Mouse (Mus musculus) midbrain, embryonic 16.5 days (tissue): ENCODE measurements at regions not wholly inside any gene's neighbourhood (a gene's known extent, or its start where the extent isn't known, plus 50 kb on each side); places are given as distances from the start of the nearest gene placed in this dataset.

Source experiments
- ATAC-seq: fragments of 200-750 bp; cut with Nextera tagmentation; 2 replicates; pipeline ENCODE4 v1.8.0; 2017; ENCODE audit warnings: moderate TSS enrichment
- H3K27ac ChIP-seq: fragments of 300-500 bp; sonication (generic); 2 replicates; pipeline ENCODE4 v1.5.1; 2014; ENCODE audit warnings: mild to moderate bottlenecking, low read length, mixed read lengths
- H3K27me3 ChIP-seq: fragments of 300-500 bp; sonication (generic); 2 replicates; pipeline ENCODE4 v1.6.1; 2014; ENCODE audit warnings: low read depth, low read length, mixed read lengths; ENCODE audit not compliant: control insufficient read depth, insufficient read depth
- H3K36me3 ChIP-seq: fragments of 300-500 bp; sonication (generic); 2 replicates; pipeline ENCODE4 v1.6.1; 2014; ENCODE audit warnings: mild to moderate bottlenecking, low read length, moderate library complexity, mixed read lengths; ENCODE audit not compliant: control insufficient read depth, insufficient read depth
- H3K4me1 ChIP-seq: fragments of 300-500 bp; sonication (generic); 2 replicates; pipeline ENCODE4 v1.6.1; 2014; ENCODE audit warnings: mild to moderate bottlenecking, low read length, mixed read lengths; ENCODE audit not compliant: control insufficient read depth, insufficient read depth
- H3K4me2 ChIP-seq: fragments of 300-500 bp; sonication (generic); 2 replicates; pipeline ENCODE4 v1.6.1; 2014; ENCODE audit warnings: mild to moderate bottlenecking, low read length, mixed read lengths
- H3K4me3 ChIP-seq: fragments of 300-500 bp; sonication (generic); 2 replicates; pipeline ENCODE4 v1.5.1; 2014; ENCODE audit warnings: low read depth, mild to moderate bottlenecking, low read length, moderate library complexity, mixed read lengths
- H3K9ac ChIP-seq: fragments of 300-500 bp; sonication (generic); 2 replicates; pipeline ENCODE4 v1.6.1; 2014; ENCODE audit warnings: low read depth, low read length, mixed read lengths
- H3K9me3 ChIP-seq: fragments of 300-500 bp; sonication (generic); replicated peaks from 2 replicates; pipeline ENCODE4 v1.6.1; 2014; ENCODE audit warnings: mild to moderate bottlenecking, low read length, mixed read lengths; ENCODE audit not compliant: control insufficient read depth, poor library complexity, severe bottlenecking
- WGBS: fragments of 180-500 bp; shearing (Covaris S2); extraction: QIAGEN DNeasy Blood & Tissue Kit; methylation state at CpG from one replicate; pipeline ENCODE4 v1.1.7; 2014; 5-methylcytosine and 5-hydroxymethylcytosine counted together

GRCm38 (mm10) chr6:67142179-67142578 lies 95.8 kb upstream of the Serbp1 start:
- Histone ChIP-seq H3K9me3 (no peaks in the 10 kb centered on the region), H3K4me3 (no peak overlapping the region), H3K36me3 (no peaks in the 10 kb centered on the region), H3K4me1 (no peaks in the 10 kb centered on the region), H3K27me3 (no peaks in the 10 kb centered on the region), H3K4me2 (no peak overlapping the region), H3K9ac (no peak overlapping the region), H3K27ac (no peak overlapping the region)
- 48% methylated on average over 4 of the region's 4 CpGs for WGBS
- ATAC-seq = no peak

- Histone ChIP-seq H3K27ac (no peak overlapping the region), H3K4me3 (no peak overlapping the region), H3K9me3 (no peaks in the 10 kb centered on the region), H3K9ac (no peak overlapping the region), H3K4me1 (no peaks in the 10 kb centered on the region), H3K4me2 (no peak overlapping the region), H3K27me3 (no peaks in the 10 kb centered on the region), H3K36me3 (no peaks in the 10 kb centered on the region)
- 83% methylated on average over 6 of the region's 6 CpGs for WGBS
- ATAC-seq = no peak
Observed at GRCm38 (mm10) chr6:67140645-67141250, 97.2 kb upstream of the Serbp1 start.

- Histone ChIP-seq H3K4me1 (no peaks in the 10 kb centered on the region), H3K4me2 (no peak overlapping the region), H3K36me3 (no peaks in the 10 kb centered on the region), H3K27ac (no peak overlapping the region), H3K4me3 (no peak overlapping the region), H3K9ac (no peak overlapping the region), H3K9me3 (no peaks in the 10 kb centered on the region), H3K27me3 (no peaks in the 10 kb centered on the region)
- WGBS = 84% methylated on average over 3 of the region's 3 CpGs
- ATAC-seq = no peak
Observed at GRCm38 (mm10) chr6:67139012-67139375, 99.0 kb upstream of the Serbp1 start.

GRCm38 (mm10) chr6:67138302-67139011 lies 99.5 kb upstream of the Serbp1 start:
- ATAC-seq = no peak
- Histone ChIP-seq H3K27me3 (no peaks in the 10 kb centered on the region), H3K9me3 (no peaks in the 10 kb centered on the region), H3K4me2 (no peak overlapping the region), H3K36me3 (no peaks in the 10 kb centered on the region), H3K4me3 (no peak overlapping the region), H3K4me1 (no peaks in the 10 kb centered on the region), H3K27ac (no peak overlapping the region), H3K9ac (no peak overlapping the region)
- 67% methylated on average over 13 of the region's 13 CpGs for WGBS

GRCm38 (mm10) chr6:67137482-67137881 lies 100.2 kb upstream of the Gadd45a start:
- WGBS = 67% methylated on average over 4 of the region's 4 CpGs
- Histone ChIP-seq H3K36me3 (no peaks in the 10 kb centered on the region), H3K9ac (no peak overlapping the region), H3K4me1 (no peaks in the 10 kb centered on the region), H3K27me3 (no peaks in the 10 kb centered on the region), H3K27ac (no peak overlapping the region), H3K4me3 (no peak overlapping the region), H3K4me2 (no peak overlapping the region), H3K9me3 (no peaks in the 10 kb centered on the region)
- no peak for ATAC-seq

- no peaks in the 10 kb centered on the region for H3K9me3 ChIP-seq
- 80% methylated on average over 1 of the region's 1 CpGs for WGBS
- no peaks in the 10 kb centered on the region for H3K27me3 ChIP-seq
- H3K4me2 ChIP-seq = no peak overlapping the region
- no peak overlapping the region for H3K27ac ChIP-seq
- no peak overlapping the region for H3K9ac ChIP-seq
- no peak for ATAC-seq
- H3K36me3 ChIP-seq = no peaks in the 10 kb centered on the region
- no peaks in the 10 kb centered on the region for H3K4me1 ChIP-seq
- no peak overlapping the region for H3K4me3 ChIP-seq
Observed at GRCm38 (mm10) chr6:67134915-67135314, 97.7 kb upstream of the Gadd45a start.

- Histone ChIP-seq H3K4me3 (no peak overlapping the region), H3K4me1 (no peaks in the 10 kb centered on the region), H3K27ac (no peak overlapping the region), H3K9me3 (no peaks in the 10 kb centered on the region), H3K27me3 (no peaks in the 10 kb centered on the region), H3K4me2 (no peak overlapping the region), H3K36me3 (no peaks in the 10 kb centered on the region), H3K9ac (no peak overlapping the region)
- ATAC-seq = no peak
- 75% methylated on average over 11 of the region's 11 CpGs for WGBS
Observed at GRCm38 (mm10) chr6:67130540-67131301, 93.5 kb upstream of the Gadd45a start.

- Histone ChIP-seq H3K36me3 (no peaks in the 10 kb centered on the region), H3K4me2 (no peak overlapping the region), H3K9ac (no peak overlapping the region), H3K27ac (no peak overlapping the region), H3K9me3 (no peaks in the 10 kb centered on the region), H3K4me1 (no peaks in the 10 kb centered on the region), H3K27me3 (no peaks in the 10 kb centered on the region), H3K4me3 (no peak overlapping the region)
- ATAC-seq = no peak
- WGBS = 93% methylated on average over 10 of the region's 10 CpGs
Observed at GRCm38 (mm10) chr6:67129626-67130025, 92.4 kb upstream of the Gadd45a start.
